Mouse (Mus musculus) ES-Bruce4 (cell line): ENCODE measurements around the gene Wiz.

ENCODE experiments used
- CTCF ChIP-seq: IDR thresholded peaks from one replicate; pipeline ENCODE4 v1.8.1; 2011; ENCODE audit warnings: low read depth, low read length
- EP300 ChIP-seq: IDR thresholded peaks from 2 replicates; pipeline ENCODE4 v1.6.1; 2011; ENCODE audit warnings: low read depth, low read length; ENCODE audit not compliant: insufficient read depth
- POLR2A ChIP-seq: IDR thresholded peaks from one replicate; pipeline ENCODE4 v1.8.1; 2011; ENCODE audit warnings: low read length; ENCODE audit not compliant: insufficient read depth

DNA sequence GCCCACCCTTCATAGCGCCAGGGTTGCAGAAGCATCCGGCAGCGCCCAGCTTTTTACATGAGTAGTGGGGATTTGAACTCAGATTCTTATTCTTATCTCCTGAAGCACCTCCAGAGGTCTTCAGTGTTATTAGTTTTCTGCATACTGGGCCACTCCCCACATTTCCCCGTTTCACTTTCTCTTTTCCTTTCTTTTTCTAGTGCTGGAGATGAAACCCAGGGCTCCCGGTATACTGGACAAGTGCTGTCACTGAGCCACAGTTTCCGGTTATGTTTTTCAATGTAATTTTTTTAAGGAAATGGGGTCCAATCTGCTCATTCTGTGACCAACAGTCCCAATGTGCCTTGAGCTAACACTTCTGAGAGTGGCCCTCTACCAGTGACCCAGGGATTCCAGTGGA, 22.7 kb upstream of the Wiz start:
- TF ChIP-seq POLR2A (no peak), CTCF (no peak), EP300 (no peak)
